11 mouse cellular contexts compared by ENCODE assay signal in the genomic region with DNA sequence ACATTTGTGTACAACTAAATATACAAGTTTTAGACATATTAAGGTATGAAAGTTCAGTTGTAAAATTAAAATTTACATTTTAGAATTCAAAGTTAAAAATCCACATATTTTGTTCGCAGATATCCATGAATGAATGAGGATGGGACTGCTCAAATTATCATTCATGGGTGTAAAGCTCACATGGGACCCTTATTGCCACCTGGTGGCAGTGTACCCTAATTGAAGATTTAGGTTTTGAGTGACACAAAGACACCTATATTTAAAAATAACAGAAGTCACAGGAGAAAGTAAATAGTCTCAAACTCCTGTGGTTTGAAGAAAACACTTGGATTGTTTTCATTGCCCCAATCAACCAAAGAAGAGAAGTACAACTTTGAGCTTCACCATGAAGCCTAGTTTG.
DNase-seq lines count a peak whose midpoint lies in the region; ATAC-seq and TF ChIP-seq lines count a peak whose summit lies in the region.
"Had no signal": no experiment of that assay in that cellular context is flagged by ENCODE, and none has a peak within 500 bp of the region (broad histone marks: within the 10 kb centered on the region; RNA-seq: fewer than 3 reads in every experiment).

No protein-coding gene starts in this region.

- no peak for TF ChIP-seq CTCF in kidney, adult 2 months (conservative IDR thresholded peaks at IDR 0.05; ENCODE audit: insufficient read depth, insufficient read length, low read depth, low read length)

- peak; percentile 30 for DNase-seq in kidney, adult 2 months
- no peak for DNase-seq in kidney, postnatal 4 days
- DNase-seq in CD4-positive, CD25-positive, alpha-beta regulatory T cell, adult 2 months (ENCODE audit: low read depth, low spot score): peak; percentile 72
- DNase-seq in R1 (ENCODE audit: low read depth, low spot score): peak; percentile 8
- DNase-seq in hindbrain, embryonic 14.5 days (ENCODE audit: low spot score): no peak
- DNase-seq: cerebellum, adult 18-20 months; gastrocnemius, postnatal 25 days; right cerebral cortex, postnatal 25 days had no signal

- H3K9me3 ChIP-seq in hindbrain, embryonic 14.5 days (ENCODE audit: control insufficient read depth, low read length): no peaks in the 10 kb centered on the region

- H3K4me1 ChIP-seq in kidney, adult 2 months (ENCODE audit: control insufficient read depth, insufficient read depth, low read length): no peaks in the 10 kb centered on the region
- no peaks in the 10 kb centered on the region for H3K4me1 ChIP-seq in hindbrain, embryonic 14.5 days (replicated peaks; ENCODE audit: control insufficient read depth, insufficient read depth, low read length)

- no peak for TF ChIP-seq POLR2A in kidney, adult 2 months (IDR thresholded peaks at IDR 0.05; ENCODE audit: low read depth, low read length)

- 75% methylated on average over 1 of the region's 1 CpGs for WGBS in kidney, adult 2 months
- 59% methylated on average over 1 of the region's 1 CpGs for WGBS in hindbrain, embryonic 14.5 days

- no peak overlapping the region for H3K4me3 ChIP-seq in kidney, adult 2 months (ENCODE audit: insufficient read depth, low read depth, low read length)
- no peak overlapping the region for H3K4me3 ChIP-seq in hindbrain, embryonic 14.5 days (replicated peaks; ENCODE audit: low read length)

- ATAC-seq in neutrophil, adult 5-6 weeks (ENCODE audit: extremely low read depth, insufficient number of reproducible peaks, low FRiP score, poor library complexity, severe bottlenecking): peak; percentile 55; the same call in 1 of the 2 replicates
- no peak for ATAC-seq in hindbrain, embryonic 14.5 days (ENCODE audit: low FRiP score)
- ATAC-seq in erythroid progenitor cell, adult 5-6 weeks (replicated peaks; ENCODE audit: low FRiP score, poor library complexity, severe bottlenecking): no peak
- ATAC-seq: hindbrain, embryonic 16.5 days had no signal

- H3K36me3 ChIP-seq in kidney, adult 2 months (ENCODE audit: control insufficient read depth, insufficient read depth, low read length): no peaks in the 10 kb centered on the region
- H3K36me3 ChIP-seq in hindbrain, embryonic 14.5 days (replicated peaks; ENCODE audit: control insufficient read depth, insufficient read depth): no peaks in the 10 kb centered on the region

- H3K4me2 ChIP-seq in hindbrain, embryonic 14.5 days (replicated peaks): no peak overlapping the region

- H3K27me3 ChIP-seq in kidney, adult 2 months (replicated peaks; ENCODE audit: control insufficient read depth, insufficient read depth, low read length): no peaks in the 10 kb centered on the region
- H3K27me3 ChIP-seq in hindbrain, embryonic 14.5 days (ENCODE audit: control insufficient read depth, insufficient read depth, low read length): no peaks in the 10 kb centered on the region

- H3K27ac ChIP-seq in kidney, adult 2 months (ENCODE audit: insufficient read depth, low read depth, low read length): no peak overlapping the region
- H3K27ac ChIP-seq in hindbrain, embryonic 14.5 days: no peak overlapping the region

- H3K9ac ChIP-seq in hindbrain, embryonic 14.5 days: no peak overlapping the region

Comparison
In these comparisons a context has a peak if more than half of its experiments do, and no peak if none do; other contexts are left out.
1. DNase-seq: peak in kidney, adult 2 months (single experiment), CD4-positive, CD25-positive, alpha-beta regulatory T cell, adult 2 months (single experiment) and R1 (single experiment); none in kidney, postnatal 4 days (0 of 2) and hindbrain, embryonic 14.5 days (single experiment).